Mouse (Mus musculus) adipocyte (in vitro differentiated cells): ENCODE measurements at regions not wholly inside any gene's neighbourhood (a gene's known extent, or its start where the extent isn't known, plus 50 kb on each side); places are given as distances from the start of the nearest gene placed in this dataset.

Experiments
- DNase-seq: peaks from one replicate; pipeline ENCODE4 v3.0.0-alpha.2; 2016; ENCODE audit warnings: low spot score

DNA sequence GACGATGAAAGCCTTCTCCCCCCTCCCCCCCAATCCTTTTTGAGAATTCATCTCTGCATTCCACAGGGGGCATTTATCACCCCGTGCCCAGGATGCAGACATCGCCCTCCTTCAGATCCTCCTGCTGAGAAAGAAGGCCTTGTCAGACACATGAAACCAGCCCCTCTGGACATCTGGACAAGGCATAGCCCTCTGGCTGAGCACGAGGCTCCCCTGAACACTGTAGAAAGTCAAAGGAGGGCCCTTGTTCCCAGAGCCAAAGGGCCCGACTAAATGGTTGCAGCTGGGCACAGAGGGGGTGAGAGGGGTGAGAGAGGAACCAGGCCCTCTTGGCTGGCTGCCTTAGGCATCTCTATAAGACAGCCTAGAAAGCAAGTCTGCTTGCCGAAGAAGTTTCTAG lies 327.8 kb downstream of the H2al1j start:
- DNase-seq, result no peak

DNA sequence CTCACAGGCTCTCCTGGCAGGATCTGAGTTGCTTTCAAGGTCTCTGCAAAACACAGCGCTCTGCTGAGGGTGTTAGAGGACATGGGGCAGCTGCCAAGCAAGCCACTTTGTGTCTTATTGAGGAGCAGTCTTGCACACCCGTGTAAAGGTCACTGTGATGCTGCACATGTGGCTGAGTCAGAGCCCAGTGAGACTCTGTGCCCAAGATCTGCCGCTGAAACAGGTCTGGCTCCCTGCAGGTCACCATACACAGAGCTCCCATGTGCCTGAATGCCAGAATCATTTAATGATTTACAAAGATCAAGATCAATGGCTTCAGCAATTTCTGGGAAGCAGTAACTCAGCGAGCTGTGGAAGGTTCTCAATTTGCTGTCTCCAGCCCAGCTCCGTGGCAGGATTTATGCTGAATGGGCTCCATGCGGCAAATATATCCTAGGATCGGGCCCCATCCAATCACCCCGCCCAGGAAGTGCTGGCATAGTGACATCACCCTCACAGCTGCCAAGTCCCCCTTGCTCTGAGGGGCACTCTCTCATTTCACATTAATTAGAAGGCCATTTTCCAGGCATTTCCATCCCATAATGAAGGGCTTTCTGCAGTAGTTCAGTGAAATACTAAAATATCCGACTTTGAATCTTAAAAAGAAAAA lies 330.1 kb downstream of the H2al1j start:
- DNase-seq, result peak; percentile 48

DNA sequence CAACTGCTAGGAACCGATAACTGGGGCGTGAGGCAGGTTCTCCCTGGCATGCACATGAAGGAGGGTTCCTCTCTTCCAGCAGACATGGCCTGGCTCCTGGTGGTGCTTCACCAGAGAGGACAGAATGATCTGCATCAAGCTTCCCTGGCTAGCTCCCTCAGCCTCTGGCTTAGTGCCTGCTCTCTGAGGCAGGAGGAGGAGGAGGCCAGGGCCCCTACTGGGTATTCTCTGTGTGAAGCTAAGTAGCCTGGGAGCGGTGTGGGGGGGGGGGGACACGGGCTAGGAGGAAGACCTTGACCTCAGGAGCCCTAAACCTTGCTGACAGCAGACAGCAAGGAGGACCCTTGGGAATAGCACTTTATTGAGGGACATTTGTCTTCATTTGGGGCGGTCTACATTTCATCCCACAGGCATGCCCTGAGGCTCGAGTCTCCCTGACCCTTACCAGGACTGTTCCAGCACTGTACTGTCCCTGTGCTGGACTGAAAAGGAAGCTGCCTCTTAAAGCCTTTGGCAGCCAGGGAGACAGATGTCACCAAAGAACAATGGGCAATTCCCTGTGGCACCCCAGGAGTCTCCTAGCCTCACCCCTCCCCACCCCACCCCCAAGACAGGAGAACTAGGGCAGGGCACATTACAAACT lies 335.7 kb downstream of the H2al1j start:
- DNase-seq, result peak; percentile 22

GRCm38 (mm10) chrX:11664330-11665061 lies 336.9 kb downstream of the H2al1j start:
- no peak for DNase-seq

DNA sequence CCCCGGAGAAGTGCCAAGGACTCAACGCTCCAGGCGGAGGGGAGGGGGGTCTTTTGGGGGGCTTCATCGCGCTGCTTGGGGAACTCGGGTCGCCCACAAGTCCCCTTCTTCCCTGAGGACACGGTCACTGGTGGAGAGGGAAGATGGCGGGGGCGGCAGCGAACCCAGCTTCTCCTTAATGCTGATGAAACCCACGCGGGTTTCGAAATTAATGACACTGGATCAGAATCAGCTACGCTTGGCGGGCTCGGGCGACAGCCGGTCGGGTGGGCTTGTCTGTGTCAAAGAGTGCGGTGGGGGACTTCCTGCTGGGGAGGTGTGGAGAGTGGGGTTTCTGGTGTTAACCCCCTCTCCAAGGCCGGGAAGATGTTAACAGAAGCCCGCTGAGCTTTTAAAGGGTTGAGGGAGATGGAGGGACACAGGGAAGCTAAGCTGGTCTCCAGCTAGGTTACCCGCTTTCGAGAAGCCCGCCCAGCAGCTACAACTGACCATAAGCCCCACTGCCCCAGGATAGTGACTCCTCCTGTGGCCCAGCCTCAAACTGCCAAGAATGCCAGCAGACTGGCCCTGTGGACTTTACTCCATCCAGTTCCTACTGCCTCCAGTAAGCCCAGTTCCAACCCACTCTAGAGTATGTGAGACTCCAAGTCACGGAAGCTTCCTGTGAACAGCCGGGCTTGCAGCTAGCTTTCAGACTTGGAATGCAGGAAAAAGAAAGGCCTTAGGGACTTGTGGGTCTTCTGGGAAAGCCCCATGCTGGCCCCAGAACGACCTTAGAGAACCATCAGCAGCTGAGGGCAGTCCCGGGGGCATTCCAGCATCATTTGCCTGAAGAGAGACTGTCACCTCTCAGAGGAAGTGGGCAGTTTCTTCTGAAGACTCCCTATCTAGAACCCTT lies 337.7 kb downstream of the H2al1j start:
- peak; percentile 9 for DNase-seq

GRCm38 (mm10) chrX:11666517-11666916 lies 338.9 kb downstream of the H2al1j start:
- DNase-seq, result no peak

GRCm38 (mm10) chrX:11671805-11672204 lies 344.2 kb downstream of the H2al1j start:
- no peak for DNase-seq

GRCm38 (mm10) chrX:11678086-11678485 lies 350.5 kb downstream of the H2al1j start:
- DNase-seq, result no peak

DNA sequence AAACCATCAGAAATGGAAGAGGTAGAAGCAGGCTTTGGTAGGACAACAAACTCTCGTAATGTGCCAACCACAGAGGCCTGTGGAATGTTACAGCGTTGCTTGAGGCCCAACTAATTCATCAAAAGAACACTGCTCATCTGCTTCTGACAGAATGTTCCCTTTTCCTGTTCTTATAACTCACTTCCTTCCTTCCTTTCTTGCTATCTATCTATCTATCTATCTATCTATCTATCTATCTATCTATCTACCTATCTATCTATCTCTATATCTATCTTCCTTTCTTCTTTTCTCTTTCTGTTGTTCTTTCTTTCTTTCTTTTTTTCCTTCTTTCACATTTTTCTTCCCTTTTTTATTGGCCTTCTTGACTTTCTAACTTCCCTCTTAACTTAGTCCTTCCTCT lies 353.7 kb downstream of the H2al1j start:
- no peak for DNase-seq

DNA sequence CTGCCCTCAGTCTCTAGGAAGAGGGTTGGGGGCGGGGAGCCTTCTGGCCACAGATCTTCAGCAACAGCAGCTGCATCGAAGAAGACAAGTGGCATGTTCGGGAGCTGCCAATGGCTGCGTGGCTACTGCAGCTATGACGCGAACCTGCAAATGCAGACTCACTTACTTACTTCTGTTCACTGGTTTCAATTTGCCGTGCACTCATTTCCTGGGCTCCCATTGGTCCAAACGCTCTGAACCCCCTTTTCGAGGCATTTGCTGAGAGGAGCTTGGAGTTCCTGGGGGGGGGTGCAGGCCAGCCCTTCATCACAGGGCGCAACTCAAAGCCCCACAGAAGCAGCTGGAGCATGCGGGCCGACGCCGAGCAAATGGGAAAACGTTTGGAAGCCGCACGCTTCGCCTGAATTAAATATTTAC lies 362.4 kb downstream of the H2al1j start:
- no peak for DNase-seq

DNA sequence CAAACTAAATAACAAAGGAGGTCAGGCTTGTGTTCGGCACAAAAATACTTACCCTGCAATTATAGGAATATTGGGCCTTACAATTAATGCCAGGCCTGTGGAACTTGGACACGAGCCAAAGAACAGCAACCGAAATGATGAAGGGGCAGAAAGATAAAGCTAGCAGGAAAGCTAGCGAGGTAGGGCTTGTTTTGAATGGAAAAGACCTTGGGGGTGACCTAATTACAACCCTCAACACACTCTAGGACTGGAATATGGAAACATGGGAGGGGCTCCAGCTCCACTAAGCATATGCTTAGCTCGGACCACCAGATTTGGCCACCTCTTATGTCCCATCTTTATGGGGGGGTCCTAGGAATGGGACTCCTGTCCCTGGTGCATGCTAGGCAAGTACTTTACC lies 362.8 kb downstream of the H2al1j start:
- no peak for DNase-seq

DNA sequence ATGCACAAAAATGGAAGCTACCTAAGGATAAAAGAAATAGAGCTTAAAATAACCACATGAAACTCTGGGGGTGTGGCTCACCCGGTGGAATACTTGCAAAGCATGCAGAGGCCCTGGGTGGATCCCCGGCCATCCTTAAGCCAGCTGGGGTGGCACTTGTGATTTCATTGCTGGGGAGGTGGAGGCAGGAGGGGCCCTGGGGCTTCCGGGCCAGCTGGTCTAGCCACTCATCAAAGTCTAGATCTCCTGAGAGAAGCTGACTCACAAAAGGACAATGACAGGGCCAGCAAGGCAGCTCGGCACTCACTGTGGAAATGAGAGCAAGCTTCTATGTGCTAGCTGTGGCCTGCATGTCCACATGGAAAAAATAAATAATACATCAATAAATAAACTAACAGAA lies 363.4 kb downstream of the H2al1j start:
- no peak for DNase-seq

DNA sequence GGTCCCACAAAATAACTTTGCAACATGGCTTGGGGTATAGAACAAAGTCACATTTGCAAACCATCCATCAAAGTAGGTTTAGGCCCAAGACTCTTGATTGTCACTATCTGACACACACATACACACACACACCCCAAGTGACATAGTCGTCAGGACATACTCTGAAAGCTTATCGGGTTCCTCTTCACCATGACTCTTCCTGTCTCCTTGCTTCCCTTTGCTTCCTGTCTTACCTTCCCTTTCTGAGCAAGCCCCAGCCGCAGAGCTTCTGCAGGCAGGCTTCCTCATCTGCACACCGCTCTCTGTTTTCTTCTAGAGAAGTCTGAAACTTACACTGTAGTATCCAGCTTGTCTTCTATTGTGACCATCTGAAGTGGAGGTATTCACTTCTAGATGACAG lies 368.9 kb downstream of the H2al1j start:
- no peak for DNase-seq

DNA sequence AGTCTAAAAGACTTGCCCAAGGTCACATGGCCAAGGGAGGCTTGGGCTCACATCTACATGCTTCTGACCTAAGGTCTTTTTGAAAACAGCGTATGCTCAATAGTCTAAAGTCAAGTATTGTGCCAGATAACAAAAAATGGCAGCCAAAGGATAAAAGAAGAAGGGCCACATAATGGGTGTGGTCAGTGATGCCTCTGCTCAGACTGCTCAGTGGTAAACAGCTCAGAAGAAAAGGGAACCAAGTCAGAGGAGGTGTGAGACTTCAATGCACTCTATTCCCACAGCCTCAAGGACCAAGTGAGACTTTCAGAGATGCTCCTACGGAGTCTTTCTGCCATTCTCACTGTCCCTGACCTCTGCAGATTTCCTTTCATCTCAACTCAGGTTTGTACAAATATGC lies 373.5 kb downstream of the H2al1j start:
- no peak for DNase-seq

DNA sequence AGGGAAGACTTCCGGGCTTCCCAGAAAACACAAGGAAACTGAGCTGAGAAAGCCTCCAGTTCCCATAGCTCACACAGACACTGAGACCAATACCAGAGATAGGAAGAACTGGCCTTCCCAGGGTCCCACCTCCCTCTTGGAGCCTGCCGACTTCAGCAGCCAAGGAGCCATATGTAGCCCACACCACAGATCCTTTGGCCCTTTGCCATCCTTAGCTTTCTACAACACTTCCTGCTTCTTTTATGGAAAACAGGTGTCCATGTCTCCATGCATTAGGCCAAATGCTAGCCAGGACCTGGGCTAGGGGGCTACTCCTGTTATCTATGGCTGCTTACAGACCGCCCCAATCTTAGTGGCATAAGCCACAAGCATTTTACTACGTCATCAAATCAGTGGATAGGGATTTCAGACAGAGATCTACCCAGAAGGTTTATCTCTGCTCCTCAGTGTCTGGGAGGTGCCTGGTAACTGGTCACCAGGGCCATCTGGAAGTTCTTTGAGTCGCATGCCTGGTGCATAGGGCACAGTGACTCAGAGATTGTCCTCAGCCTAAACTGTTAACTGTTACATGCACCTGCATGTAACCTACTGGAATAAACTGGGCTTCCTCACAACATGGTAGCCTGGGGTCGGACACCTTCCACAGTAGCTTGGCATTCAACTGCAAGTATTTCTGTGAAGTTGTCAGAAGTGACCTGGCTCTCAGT lies 378.4 kb downstream of the H2al1j start:
- no peak for DNase-seq

GRCm38 (mm10) chrX:11707330-11707729 lies 379.7 kb downstream of the H2al1j start:
- no peak for DNase-seq

DNA sequence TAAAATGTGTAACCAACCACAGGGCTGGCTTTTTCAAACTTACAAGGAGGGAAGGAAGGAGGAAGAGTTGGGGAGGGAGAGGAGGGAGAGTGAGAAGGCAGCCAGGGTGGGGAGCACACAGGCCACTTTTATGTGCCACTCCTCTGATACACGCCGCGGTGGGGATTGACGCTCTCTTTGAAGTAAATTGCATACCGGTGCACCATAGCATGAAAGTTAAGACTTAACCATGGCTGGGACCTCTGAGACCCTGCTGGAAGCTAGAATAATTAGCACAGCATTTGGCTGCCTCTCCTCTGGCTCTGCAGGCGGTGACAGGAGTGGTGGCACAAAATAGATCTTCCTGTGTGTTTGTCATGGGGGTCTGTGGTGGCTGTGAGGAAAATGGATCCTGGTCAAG lies 380.7 kb downstream of the H2al1j start:
- no peak for DNase-seq

DNA sequence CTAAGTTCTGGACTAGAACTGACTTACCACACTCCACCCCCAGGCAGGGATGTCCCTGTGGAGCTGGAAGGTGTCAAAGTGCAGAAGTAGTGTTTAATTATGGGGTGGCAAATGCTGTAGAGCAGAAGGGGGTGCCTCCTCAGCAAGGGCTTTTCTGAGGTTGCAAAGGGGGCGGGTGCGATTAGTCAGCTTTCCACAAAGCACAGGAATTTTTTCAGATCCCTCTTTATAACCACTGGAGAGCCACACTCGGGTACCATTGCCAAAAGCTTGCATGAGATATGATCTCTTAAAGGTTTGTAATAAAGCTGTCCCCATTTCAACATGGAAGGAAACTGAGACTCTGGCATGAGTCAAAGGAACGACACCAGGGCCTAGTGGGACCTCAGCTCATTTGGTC lies 381.7 kb downstream of the H2al1j start:
- DNase-seq, result no peak

DNA sequence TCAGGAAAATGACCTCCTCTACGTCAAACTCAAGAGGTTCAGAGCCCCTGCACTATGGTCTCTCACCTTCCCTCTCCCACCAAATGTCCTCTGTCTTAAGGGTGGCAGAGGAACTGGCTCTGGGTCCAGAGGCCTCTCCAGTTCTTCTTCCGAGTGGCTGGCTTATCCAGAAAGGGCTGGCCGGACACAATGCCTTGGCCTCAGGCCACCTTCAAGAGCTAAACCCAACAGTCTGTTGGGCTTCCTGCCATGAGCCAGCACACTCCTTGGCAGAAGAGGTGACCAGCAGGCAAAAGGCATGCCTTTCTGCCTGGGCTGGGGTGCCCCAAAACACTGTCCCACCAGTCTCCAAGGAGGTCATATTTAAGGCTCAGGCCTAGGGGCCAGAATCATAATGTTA lies 385.8 kb downstream of the H2al1j start:
- peak; percentile 91 for DNase-seq

DNA sequence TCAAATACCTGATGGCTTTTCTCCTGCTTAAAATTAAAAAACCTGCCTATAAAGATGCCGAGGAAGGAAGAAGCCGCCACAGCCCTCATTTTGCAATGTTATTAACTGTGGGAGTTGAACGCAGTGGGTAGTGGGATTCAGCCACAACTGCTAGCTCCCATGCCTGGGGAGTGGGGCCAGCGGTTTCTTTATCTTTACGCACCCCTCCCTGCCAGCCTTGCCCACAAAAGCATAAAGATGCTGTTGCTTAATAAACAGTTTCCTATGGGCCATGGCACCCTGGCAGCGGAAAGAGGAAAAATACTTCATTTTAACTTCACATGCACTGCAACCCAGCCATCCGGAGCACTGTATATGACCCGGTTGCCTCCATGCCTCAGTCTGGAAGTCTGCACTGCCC lies 389.2 kb downstream of the H2al1j start:
- DNase-seq, result no peak

DNA sequence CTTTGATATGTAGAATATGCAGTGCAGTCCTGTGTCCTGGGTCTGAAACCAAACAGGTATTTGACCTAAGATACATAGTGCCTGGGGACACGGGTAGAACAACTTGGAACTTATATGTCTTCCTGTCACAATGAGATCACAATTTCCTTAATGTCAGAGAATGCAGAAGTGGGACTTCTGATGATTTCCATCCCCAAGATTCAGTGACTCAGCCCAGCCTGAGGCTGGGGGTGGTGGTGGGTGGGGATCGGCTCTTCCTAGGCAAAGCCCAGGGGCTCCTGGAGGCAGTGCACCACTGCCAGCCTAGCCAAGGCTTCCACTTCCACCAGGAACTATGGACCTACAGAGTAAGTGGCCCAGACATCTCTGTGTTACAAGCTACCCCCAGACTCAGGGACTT lies 391.2 kb downstream of the H2al1j start:
- DNase-seq, result no peak

DNA sequence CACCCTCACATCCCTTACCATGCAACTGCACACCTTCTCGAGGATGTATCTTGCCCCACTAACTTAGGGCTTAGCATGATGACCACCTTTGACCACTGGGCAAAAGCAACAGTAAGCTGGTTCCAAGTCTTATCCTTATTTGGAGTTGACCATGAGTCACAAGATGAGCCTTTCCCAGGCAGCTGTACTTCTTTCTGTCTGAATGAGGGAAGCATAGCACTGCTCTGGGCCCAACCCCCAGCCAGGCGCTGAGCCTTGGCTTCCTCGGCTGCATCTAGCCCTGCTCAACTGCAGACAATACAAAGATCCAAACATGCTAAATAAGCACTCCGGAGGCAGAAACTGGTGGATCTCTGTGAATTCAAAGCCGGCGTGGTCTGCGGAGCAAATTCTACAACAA lies 392.9 kb downstream of the H2al1j start:
- peak; percentile 71 for DNase-seq
